Mouse (Mus musculus) intestine, postnatal 0 days (tissue): Measurements from ENCODE around the gene Gm12887. TPM values are rescaled to one million over a fixed set of nuclear protein-coding genes. Genes with fewer than 3 reads are reported as not detected.

ENCODE experiments used
- ATAC-seq: fragments of 200-750 bp; cut with Nextera tagmentation; 2 replicates; pipeline ENCODE4 v1.8.0; 2017; ENCODE audit warnings: mild to moderate bottlenecking, moderate TSS enrichment, moderate library complexity
- H3K27ac ChIP-seq: fragments of 300-500 bp; sonication (generic); 2 replicates; pipeline ENCODE4 v1.5.1; 2014; ENCODE audit warnings: mild to moderate bottlenecking, low read depth, low read length, moderate library complexity
- H3K27me3 ChIP-seq: fragments of 300-500 bp; sonication (generic); replicated peaks from 2 replicates; pipeline ENCODE4 v1.6.1; 2014; ENCODE audit warnings: low read length, mixed read lengths; ENCODE audit not compliant: control insufficient read depth, insufficient read depth
- H3K36me3 ChIP-seq: fragments of 300-500 bp; sonication (generic); 2 replicates; pipeline ENCODE4 v1.6.1; 2014; ENCODE audit warnings: mild to moderate bottlenecking, moderate library complexity; ENCODE audit not compliant: control insufficient read depth, insufficient read depth
- H3K4me1 ChIP-seq: fragments of 300-500 bp; sonication (generic); replicated peaks from 2 replicates; pipeline ENCODE4 v1.6.1; 2014; ENCODE audit warnings: antibody characterized with exemption, low read length, mixed read lengths; ENCODE audit not compliant: control insufficient read depth, insufficient read depth
- H3K4me2 ChIP-seq: fragments of 300-500 bp; sonication (generic); replicated peaks from 2 replicates; pipeline ENCODE4 v1.6.1; 2014; ENCODE audit warnings: low read depth, mild to moderate bottlenecking, moderate library complexity
- H3K4me3 ChIP-seq: fragments of 300-500 bp; sonication (generic); 2 replicates; pipeline ENCODE4 v1.5.1; 2014; ENCODE audit warnings: low read depth, low read length
- H3K9ac ChIP-seq: fragments of 300-500 bp; sonication (generic); 2 replicates; pipeline ENCODE4 v1.6.1; 2014; ENCODE audit warnings: mild to moderate bottlenecking, low read depth, low read length
- H3K9me3 ChIP-seq: fragments of 300-500 bp; sonication (generic); 2 replicates; pipeline ENCODE4 v1.6.1; 2016; ENCODE audit warnings: mixed run types; ENCODE audit not compliant: control insufficient read depth
- CTCF ChIP-seq: sonication (generic); IDR thresholded peaks from 2 replicates; pipeline ENCODE4 v1.5.1; 2016; ENCODE audit warnings: low read depth, mild to moderate bottlenecking, control low read depth, antibody characterized with exemption, moderate library complexity
- WGBS: fragments of 180-500 bp; shearing (Covaris S2); extraction: QIAGEN DNeasy Blood & Tissue Kit; methylation state at CpG from one replicate; pipeline ENCODE4 v1.1.7; 2014; 5-methylcytosine and 5-hydroxymethylcytosine counted together
- polyA plus RNA-seq: library from polyadenylated mRNA; unstranded; fragments of >200 nt; fragmentation: Nextera tagmentation; extraction: Ambion mirVana; gene quantifications from 2 replicates; pipeline ENCODE4 v1.2.1, GENCODE M21; 2015

Gene Gm12887
- not detected in 2 replicates for polyA plus RNA-seq

DNA sequence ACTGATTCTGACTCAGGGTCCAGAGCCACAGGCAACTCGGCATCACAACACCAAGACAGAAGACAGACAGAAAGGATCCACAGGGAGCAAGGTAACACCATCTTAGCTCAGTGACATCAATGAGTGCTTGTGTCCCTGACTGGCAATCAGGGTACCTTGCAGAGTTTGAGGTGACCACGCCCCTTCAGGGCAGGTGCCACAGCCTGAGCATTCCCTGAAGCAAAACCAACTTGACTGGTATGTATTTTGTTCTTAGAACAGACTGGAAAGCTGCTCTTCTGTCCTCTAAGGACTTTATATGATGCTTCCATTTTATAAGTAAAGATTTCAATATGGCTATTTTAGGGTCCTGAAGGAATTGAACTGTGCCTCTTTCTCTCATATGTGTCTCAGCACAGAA lies at the start of gene Gm12887:
Gene Gm12887, minus strand, starts transcription at position 101 of the 400 bp plus-strand sequence.
- no peak within 1 kb of the TSS for H3K9ac ChIP-seq
- ATAC-seq, result no peak
- no peaks in the 10 kb centered on the region; the same call in 1 of the 2 replicates for H3K9me3 ChIP-seq
- H3K27me3 ChIP-seq, result no peaks in the 10 kb centered on the region
- H3K27ac ChIP-seq, result no peak within 1 kb of the TSS
- no peak within 1 kb of the TSS for H3K4me3 ChIP-seq
- H3K36me3 ChIP-seq, result no peaks in the 10 kb centered on the region
- 39% methylated on average over 2 of the region's 2 CpGs for WGBS
- no peaks in the 10 kb centered on the region for H3K4me1 ChIP-seq
- no peak for TF ChIP-seq CTCF
- no peak within 1 kb of the TSS for H3K4me2 ChIP-seq

DNA sequence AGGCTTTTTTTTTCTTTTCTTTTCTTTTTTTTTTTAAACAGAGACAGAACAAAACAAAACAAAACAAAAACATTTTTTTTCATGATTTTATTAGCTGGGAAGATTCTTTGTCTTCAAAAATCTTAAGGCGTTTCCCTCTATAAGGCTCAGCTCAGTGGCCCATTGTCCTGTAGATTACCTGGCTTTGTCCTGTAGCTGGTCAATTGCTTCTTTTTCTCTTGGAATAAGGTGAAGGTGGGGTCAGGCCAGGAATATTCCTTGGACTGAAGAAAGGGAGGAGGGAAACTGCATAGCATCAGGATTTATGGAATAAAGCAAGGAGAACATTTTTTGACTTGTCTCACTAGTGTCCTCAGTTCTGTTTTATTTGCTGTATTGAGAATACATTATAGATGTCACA lies 35.1 kb upstream of the Gm12887 start:
- H3K36me3 ChIP-seq, result no peaks in the 10 kb centered on the region
- H3K27me3 ChIP-seq, result no peaks in the 10 kb centered on the region
- ATAC-seq, result no peak
- no peaks in the 10 kb centered on the region for H3K9me3 ChIP-seq
- H3K4me2 ChIP-seq, result no peak overlapping the region
- H3K4me3 ChIP-seq, result no peak overlapping the region
- TF ChIP-seq CTCF, result no peak
- H3K27ac ChIP-seq, result no peak overlapping the region
- whole genome bisulfite sequencing, result 81% methylated on average over 1 of the region's 1 CpGs
- H3K9ac ChIP-seq, result no peak overlapping the region
- H3K4me1 ChIP-seq, result no peaks in the 10 kb centered on the region

Other genes starting within 250 kb of the Gm12887 start
- not detected in 2 replicates for gene Gm12886, start 199.0 kb downstream of the Gm12887 start, polyA plus RNA-seq